Mouse (Mus musculus): ENCODE measurements around the gene Zfp609. TPM values are rescaled to one million over a fixed set of nuclear protein-coding genes. Genes with fewer than 3 reads are reported as not detected.
"Not testable (repeated sequence)": the region's sequence is repeated elsewhere in the genome, so short reads cannot be mapped to it uniquely, and the experiment has no call there.

Zfp609 gene
- polyA plus RNA-seq, 1 experiment from 2014 or later = 9.3 TPM

DNA sequence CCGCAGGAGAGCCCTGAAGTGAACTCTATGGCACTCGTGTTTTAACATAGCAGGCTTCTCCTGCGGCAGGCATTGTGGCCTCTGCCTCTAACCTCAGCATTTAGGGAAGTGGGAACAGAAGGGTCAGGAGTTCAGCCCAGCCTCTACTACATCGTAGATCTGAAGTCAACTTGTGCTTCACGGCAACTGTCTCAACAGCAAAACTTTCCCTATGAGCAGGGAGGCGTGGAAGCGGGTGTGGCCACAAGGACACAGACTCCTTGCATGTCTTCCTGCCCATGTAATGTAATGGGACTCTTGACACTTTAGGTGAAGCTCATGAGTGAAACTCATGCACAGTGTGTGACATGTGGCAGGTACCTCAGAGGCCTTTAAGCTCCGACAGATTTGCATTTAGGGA lies 171.8 kb downstream of the Zfp609 start:
- no peaks in the 10 kb centered on the region for H3K4me1 ChIP-seq (replicated peaks)
- H3K9me3 ChIP-seq = no peaks in the 10 kb centered on the region
- H3K4me3 ChIP-seq = no peak overlapping the region
- 93% methylated on average over 8 of the region's 8 CpGs for WGBS
- ATAC-seq (ENCODE audit: low FRiP score) = no peak
- no peak overlapping the region for H3K4me2 ChIP-seq
- no peaks in the 10 kb centered on the region for H3K27me3 ChIP-seq
- H3K9ac ChIP-seq = no peak overlapping the region
- no peak overlapping the region for H3K27ac ChIP-seq
- H3K36me3 ChIP-seq = no peaks in the 10 kb centered on the region

DNA sequence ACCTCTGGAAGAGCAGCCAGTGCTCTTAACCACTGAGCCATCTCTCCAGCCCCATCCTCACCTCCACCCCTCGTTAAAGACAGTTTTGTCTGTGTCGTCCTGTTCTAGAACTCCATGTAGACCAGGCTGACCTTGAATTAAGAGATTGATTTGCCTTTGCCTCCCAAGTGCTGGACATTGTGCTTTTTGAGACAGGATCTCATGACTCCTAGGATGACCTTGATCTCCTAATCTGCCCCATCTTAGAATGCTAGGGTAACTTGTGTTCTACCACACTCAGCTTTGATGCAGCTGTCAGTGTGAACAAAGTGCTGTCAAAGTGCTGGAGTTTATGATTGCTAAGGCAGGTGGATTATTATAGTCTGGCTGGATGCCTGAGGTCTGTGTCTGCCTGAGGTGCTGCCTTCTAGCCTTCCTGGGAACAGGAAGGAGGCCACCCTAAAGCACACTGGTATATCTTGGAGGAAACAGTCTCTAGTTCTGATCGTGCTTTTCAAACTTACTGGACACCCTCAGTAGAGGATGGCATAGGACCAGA lies 172.6 kb downstream of the Zfp609 start:
- 84% methylated on average over 3 of the region's 3 CpGs for WGBS
- no peak for ATAC-seq (ENCODE audit: low FRiP score)
- H3K9ac ChIP-seq = no peak overlapping the region
- no peaks in the 10 kb centered on the region for H3K9me3 ChIP-seq
- no peak overlapping the region for H3K27ac ChIP-seq
- no peaks in the 10 kb centered on the region for H3K27me3 ChIP-seq
- H3K4me2 ChIP-seq = no peak overlapping the region
- H3K4me3 ChIP-seq = no peak overlapping the region
- H3K4me1 ChIP-seq (replicated peaks) = no peaks in the 10 kb centered on the region
- H3K36me3 ChIP-seq = no peaks in the 10 kb centered on the region

DNA sequence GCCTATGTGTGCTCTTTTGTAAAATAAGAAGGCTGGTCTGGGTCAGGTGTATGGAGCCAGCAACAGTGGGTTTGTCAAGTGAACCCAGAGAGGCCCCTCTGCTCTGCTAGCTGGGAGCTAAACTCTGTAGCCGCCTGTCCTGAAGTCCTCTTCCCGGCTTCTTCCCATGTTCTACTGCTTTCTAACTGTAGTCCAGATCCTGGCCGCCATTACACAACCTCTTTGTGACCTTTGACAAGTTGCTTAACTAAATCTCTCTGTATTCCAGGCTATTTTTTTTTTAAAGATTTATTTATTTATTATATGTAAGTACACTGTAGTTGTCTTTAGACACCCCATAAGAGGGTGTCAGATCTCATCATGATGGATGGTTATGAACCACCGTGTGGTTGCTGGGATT lies 173.6 kb downstream of the Zfp609 start:
- no peak for ATAC-seq (ENCODE audit: low FRiP score)
- Histone ChIP-seq H3K4me3 (no peak overlapping the region), H3K36me3 (no peaks in the 10 kb centered on the region), H3K4me2 (no peak overlapping the region), H3K27ac (no peak overlapping the region), H3K9me3 (no peaks in the 10 kb centered on the region), H3K27me3 (no peaks in the 10 kb centered on the region), H3K4me1 (replicated peaks) (no peaks in the 10 kb centered on the region), H3K9ac (no peak overlapping the region)
- WGBS = 96% methylated on average over 4 of the region's 4 CpGs

DNA sequence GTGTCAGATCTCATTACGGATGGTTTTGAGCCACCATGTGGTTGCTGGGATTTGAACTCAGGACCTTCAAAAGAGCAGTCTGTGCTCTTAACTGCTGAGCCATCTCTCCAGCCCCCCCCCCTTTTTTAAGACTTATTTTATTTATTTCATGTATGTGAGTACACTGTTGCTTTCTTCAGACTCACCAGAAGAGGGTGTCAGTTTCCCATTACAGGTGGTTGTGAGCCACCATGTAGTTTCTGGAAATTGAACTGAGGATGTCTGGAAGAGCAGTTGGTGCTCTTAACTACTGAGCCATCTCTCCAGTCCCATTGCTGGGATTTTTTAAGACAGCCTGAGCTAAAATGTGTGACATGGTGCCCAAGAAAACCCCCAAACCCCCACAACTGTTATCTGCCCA lies 175.4 kb downstream of the Zfp609 start:
- H3K9me3 ChIP-seq; H3K36me3 ChIP-seq; H3K4me3 ChIP-seq; H3K27ac ChIP-seq; ATAC-seq (ENCODE audit: low FRiP score); H3K4me1 ChIP-seq (replicated peaks); H3K9ac ChIP-seq; H3K4me2 ChIP-seq; H3K27me3 ChIP-seq: not testable (repeated sequence)
- WGBS = 89% methylated on average over 1 of the region's 1 CpGs

DNA sequence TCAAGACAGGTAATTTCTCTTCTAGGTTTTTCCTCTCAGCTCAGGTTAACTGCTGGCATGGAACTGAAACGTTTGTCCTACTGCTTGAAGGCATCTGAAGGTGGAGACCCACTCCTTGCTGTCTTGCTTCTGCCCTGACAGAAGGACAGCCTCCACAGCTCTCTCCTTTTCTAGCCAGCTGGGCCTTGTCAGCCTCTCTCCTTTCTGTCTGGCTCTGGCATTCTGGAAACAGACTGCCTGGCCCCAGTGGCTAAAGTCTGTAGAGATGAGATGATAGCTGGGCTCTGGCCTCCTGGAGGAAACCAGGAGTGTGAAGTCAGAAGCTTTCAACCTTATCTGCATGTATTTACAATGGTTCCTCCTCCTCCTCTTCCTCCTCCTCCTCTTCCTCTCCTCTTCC lies 177.4 kb downstream of the Zfp609 start:
- Histone ChIP-seq H3K4me1 (replicated peaks) (no peaks in the 10 kb centered on the region), H3K36me3 (no peaks in the 10 kb centered on the region), H3K9ac (no peak overlapping the region), H3K9me3 (no peaks in the 10 kb centered on the region), H3K27ac (no peak overlapping the region), H3K27me3 (no peaks in the 10 kb centered on the region), H3K4me2 (no peak overlapping the region), H3K4me3 (no peak overlapping the region)
- ATAC-seq (ENCODE audit: low FRiP score) = no peak
- 76% methylated on average over 1 of the region's 1 CpGs for WGBS

DNA sequence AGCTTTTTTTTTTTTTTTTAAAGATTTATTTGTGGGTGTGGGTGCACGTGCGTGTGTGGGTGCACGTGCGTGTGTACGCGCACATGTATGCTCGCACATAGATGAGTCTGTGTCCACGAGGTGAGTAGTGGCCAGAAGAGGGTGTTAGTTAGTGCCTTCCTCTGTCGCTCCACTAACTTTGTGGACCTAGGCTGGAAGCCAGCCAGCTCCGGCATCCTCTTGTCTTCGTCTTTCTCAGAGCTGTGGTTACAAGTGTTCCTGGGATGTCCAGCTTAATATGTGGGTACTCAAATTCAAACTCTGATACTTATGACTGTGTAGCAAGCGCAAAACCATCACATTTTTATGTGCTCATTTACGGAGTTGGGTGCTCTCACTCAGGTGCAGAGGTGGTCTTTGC lies 178.6 kb downstream of the Zfp609 start:
- H3K36me3 ChIP-seq = no peaks in the 10 kb centered on the region
- H3K4me3 ChIP-seq = no peak overlapping the region
- no peaks in the 10 kb centered on the region for H3K4me1 ChIP-seq (replicated peaks)
- no peaks in the 10 kb centered on the region for H3K27me3 ChIP-seq
- H3K9ac ChIP-seq = no peak overlapping the region
- no peak overlapping the region for H3K4me2 ChIP-seq
- no peak for ATAC-seq (ENCODE audit: low FRiP score)
- H3K27ac ChIP-seq = no peak overlapping the region
- 95% methylated on average over 13 of the region's 13 CpGs for WGBS
- no peaks in the 10 kb centered on the region for H3K9me3 ChIP-seq

DNA sequence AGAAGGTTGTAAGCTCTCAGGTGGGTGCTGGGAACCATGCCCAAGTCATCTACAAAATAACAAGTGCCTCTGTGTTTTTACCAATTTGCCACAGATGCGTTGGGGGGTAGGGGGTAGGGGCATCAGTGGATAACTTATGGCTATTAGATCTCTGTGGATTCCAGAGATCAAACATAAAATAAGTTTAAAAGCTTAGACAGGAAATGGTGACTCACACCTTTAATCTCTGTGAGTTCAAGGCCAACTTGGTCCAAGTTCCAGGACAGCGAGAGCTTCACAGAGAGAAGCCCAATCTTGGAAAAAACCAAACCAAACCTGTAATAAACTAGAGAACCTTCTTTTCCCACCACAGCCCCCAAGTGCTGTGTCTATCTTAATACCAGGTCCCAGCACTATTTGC lies 180.6 kb downstream of the Zfp609 start:
- H3K27ac ChIP-seq = no peak overlapping the region
- no peak for ATAC-seq (ENCODE audit: low FRiP score)
- no peaks in the 10 kb centered on the region for H3K36me3 ChIP-seq
- WGBS = 94% methylated on average over 2 of the region's 2 CpGs
- no peak overlapping the region for H3K4me2 ChIP-seq
- H3K4me3 ChIP-seq = no peak overlapping the region
- no peaks in the 10 kb centered on the region for H3K27me3 ChIP-seq
- H3K4me1 ChIP-seq (replicated peaks) = peaks cover under 1% of the 10 kb centered on the region
- no peaks in the 10 kb centered on the region for H3K9me3 ChIP-seq
- no peak overlapping the region for H3K9ac ChIP-seq

DNA sequence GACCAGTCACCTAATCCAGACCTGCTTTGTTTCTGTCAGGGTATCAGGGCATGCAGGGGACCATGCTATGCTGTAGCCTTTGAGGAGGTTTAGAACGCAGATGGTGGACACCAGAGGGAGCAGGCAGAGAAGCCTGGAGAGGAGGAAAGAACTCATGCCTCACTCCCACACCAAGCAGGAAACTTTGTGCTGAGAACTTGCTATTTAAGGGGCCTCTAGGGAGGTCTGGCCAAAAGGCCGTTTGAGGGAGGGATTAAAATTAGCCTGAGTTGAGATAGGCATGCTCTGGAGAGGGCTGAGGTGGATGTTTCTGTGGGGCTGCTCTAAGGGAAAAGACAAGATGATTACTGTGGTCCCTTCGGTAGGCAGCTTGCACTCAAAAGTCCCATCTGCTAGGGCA lies 181.4 kb downstream of the Zfp609 start:
- Histone ChIP-seq H3K27me3 (no peaks in the 10 kb centered on the region), H3K9me3 (no peaks in the 10 kb centered on the region), H3K36me3 (no peaks in the 10 kb centered on the region), H3K9ac (no peak overlapping the region), H3K27ac (no peak overlapping the region), H3K4me3 (no peak overlapping the region), H3K4me2 (no peak overlapping the region), H3K4me1 (replicated peaks) (peaks cover 5% of the 10 kb centered on the region)
- ATAC-seq (ENCODE audit: low FRiP score) = no peak
- 77% methylated on average over 3 of the region's 3 CpGs for WGBS

DNA sequence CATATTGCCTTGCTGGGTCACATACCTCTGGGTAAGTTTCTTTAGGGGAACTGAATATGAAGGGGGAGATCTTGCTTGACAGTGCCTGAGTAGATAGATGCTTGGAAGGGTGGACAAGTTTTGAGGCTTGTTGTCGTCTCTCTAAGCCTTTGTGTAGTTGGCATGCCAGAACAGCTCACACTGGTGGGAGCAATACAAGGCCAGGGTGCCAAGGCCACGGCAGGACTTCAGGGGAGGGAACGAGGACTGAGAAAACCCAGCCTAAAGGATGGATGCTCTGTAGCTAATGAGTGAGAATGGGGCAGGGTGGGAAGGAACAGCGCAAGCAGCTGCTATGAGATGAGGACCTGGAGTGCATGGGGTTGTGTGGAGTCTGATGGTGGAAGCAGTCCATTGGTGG lies 182.4 kb downstream of the Zfp609 start:
- Histone ChIP-seq H3K4me2 (no peak overlapping the region), H3K9me3 (no peaks in the 10 kb centered on the region), H3K4me3 (no peak overlapping the region), H3K36me3 (no peaks in the 10 kb centered on the region), H3K27me3 (peaks cover 5% of the 10 kb centered on the region; the same call in 1 of the 2 replicates), H3K9ac (no peak overlapping the region), H3K4me1 (replicated peaks) (peaks cover 5% of the 10 kb centered on the region), H3K27ac (no peak overlapping the region)
- WGBS = 89% methylated on average over 4 of the region's 4 CpGs
- ATAC-seq (ENCODE audit: low FRiP score) = no peak

DNA sequence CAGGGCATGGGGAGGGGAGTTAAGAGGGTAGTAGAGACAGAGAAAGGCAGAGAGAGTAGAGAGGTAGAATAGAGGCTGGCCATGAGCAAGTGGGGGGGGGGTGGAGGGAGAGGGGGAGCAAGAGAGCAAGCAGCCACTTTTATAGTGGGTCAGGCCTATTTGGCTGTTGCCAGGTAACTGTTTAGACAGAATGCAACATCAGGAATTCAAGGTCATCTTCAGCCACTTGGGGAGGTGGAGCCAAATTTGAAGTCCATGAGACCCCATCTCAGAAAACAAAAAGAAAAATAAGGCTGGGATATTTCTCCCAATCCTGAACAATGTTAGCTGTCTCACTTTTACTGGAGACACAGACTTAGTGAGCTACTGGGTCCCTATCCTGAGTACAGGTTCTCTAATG lies 184.8 kb downstream of the Zfp609 start:
- H3K36me3 ChIP-seq = no peaks in the 10 kb centered on the region
- no peak overlapping the region for H3K4me3 ChIP-seq
- no peaks in the 10 kb centered on the region for H3K9me3 ChIP-seq
- H3K9ac ChIP-seq = no peak overlapping the region
- H3K4me2 ChIP-seq = no peak overlapping the region
- ATAC-seq (ENCODE audit: low FRiP score) = no peak
- peaks cover 5% of the 10 kb centered on the region for H3K4me1 ChIP-seq (replicated peaks)
- H3K27me3 ChIP-seq = peaks cover 5% of the 10 kb centered on the region; the same call in 1 of the 2 replicates
- no peak overlapping the region for H3K27ac ChIP-seq

Other genes starting within 250 kb of the Zfp609 start
- 5.8 and 7.6 TPM in 2 replicates for gene Plekho2, start 247.5 kb downstream of the Zfp609 start, polyA plus RNA-seq (2015; fragmentation: Nextera tagmentation; extraction: Ambion mirVana)
- gene Pif1, start 240.4 kb downstream of the Zfp609 start, polyA plus RNA-seq (2015; fragmentation: Nextera tagmentation; extraction: Ambion mirVana) = 3.8 and 4.4 TPM in 2 replicates
- 5.0 and 5.4 TPM in 2 replicates for gene Rbpms2, start 197.9 kb downstream of the Zfp609 start, polyA plus RNA-seq (2015; fragmentation: Nextera tagmentation; extraction: Ambion mirVana)
- 403 and 404 TPM in 2 replicates for gene Oaz2, start 159.6 kb downstream of the Zfp609 start, polyA plus RNA-seq (2015; fragmentation: Nextera tagmentation; extraction: Ambion mirVana)
- 36.9 and 42.1 TPM in 2 replicates for gene Pclaf, start 62.7 kb upstream of the Zfp609 start, polyA plus RNA-seq (2015; fragmentation: Nextera tagmentation; extraction: Ambion mirVana)
- gene Trip4, start 81.2 kb upstream of the Zfp609 start, polyA plus RNA-seq (2015; fragmentation: Nextera tagmentation; extraction: Ambion mirVana) = 33.6 and 33.8 TPM in 2 replicates
- gene Csnk1g1, start 81.4 kb upstream of the Zfp609 start, polyA plus RNA-seq (2015; fragmentation: Nextera tagmentation; extraction: Ambion mirVana) = 22.9 and 24.8 TPM in 2 replicates
- gene Ppib, start 232.7 kb upstream of the Zfp609 start, polyA plus RNA-seq (2015; fragmentation: Nextera tagmentation; extraction: Ambion mirVana) = 376 and 380 TPM in 2 replicates
- gene Snx22, start 242.2 kb upstream of the Zfp609 start, polyA plus RNA-seq (2015; fragmentation: Nextera tagmentation; extraction: Ambion mirVana) = 6.9 and 8.0 TPM in 2 replicates

Measured in hindbrain, embryonic 13.5 days (tissue).